Mouse (Mus musculus) skeletal muscle tissue, postnatal 0 days (tissue): ENCODE measurements around the gene Olfr1141. TPM values are rescaled to one million over a fixed set of nuclear protein-coding genes. Genes with fewer than 3 reads are reported as not detected.

Source experiments
- polyA plus RNA-seq: library from polyadenylated mRNA; unstranded; fragments of >200 nt; fragmentation: Nextera tagmentation; extraction: Ambion mirVana; gene quantifications from 2 replicates; pipeline ENCODE4 v1.2.1, GENCODE M21; 2015

Gene Olfr1141
- not detected in 2 replicates for polyA plus RNA-seq

GRCm38 (mm10) chr2:87753891-87754290 is at the start of gene Olfr1141:
Gene Olfr1141 (minus strand): TSS chr2:87753991.

GRCm38 (mm10) chr2:87800292-87800691 is 46.5 kb upstream of the Olfr1141 start, which contains the start of gene Olfr1143:
Gene Olfr1143 (plus strand): TSS chr2:87800592.

GRCm38 (mm10) chr2:87779183-87779582 is 25.4 kb upstream of the Olfr1141 start, which contains the start of gene Olfr152:
Gene Olfr152 (plus strand): TSS chr2:87779483.

GRCm38 (mm10) chr2:87743452-87743851 is 10.3 kb downstream of the Olfr1141 start, which contains the start of gene Olfr1140:
Gene Olfr1140 (plus strand): TSS chr2:87743752.

GRCm38 (mm10) chr2:87739878-87740277 is 13.9 kb downstream of the Olfr1141 start, which contains the start of gene Olfr1138:
Gene Olfr1138 (minus strand): TSS chr2:87739978.

GRCm38 (mm10) chr2:87713079-87713478 is 40.7 kb downstream of the Olfr1141 start, which contains the start of gene Olfr1137:
Gene Olfr1137 (minus strand): TSS chr2:87713179.

Other genes with a start within 250 kb of the Olfr1141 start
- not detected in 2 replicates for gene Pramel6, start 247.4 kb downstream of the Olfr1141 start, polyA plus RNA-seq
- not detected in 2 replicates for gene Olfr153, start 222.2 kb downstream of the Olfr1141 start, polyA plus RNA-seq
- not detected in 2 replicates for gene Olfr1128, start 208.4 kb downstream of the Olfr1141 start, polyA plus RNA-seq
- not detected in 2 replicates for gene Olfr1129, start 180.1 kb downstream of the Olfr1141 start, polyA plus RNA-seq
- gene Olfr1130, start 147.8 kb downstream of the Olfr1141 start, polyA plus RNA-seq, result not detected in 2 replicates
- gene Olfr1131, start 126.9 kb downstream of the Olfr1141 start, polyA plus RNA-seq, result not detected in 2 replicates
- gene Olfr1132, start 116.5 kb downstream of the Olfr1141 start, polyA plus RNA-seq, result not detected in 2 replicates
- not detected in 2 replicates for gene Olfr1133, start 106.6 kb downstream of the Olfr1141 start, polyA plus RNA-seq
- gene Olfr1134, start 95.5 kb downstream of the Olfr1141 start, polyA plus RNA-seq, result not detected in 2 replicates
- gene Olfr1135, start 80.3 kb downstream of the Olfr1141 start, polyA plus RNA-seq, result not detected in 2 replicates
- not detected in 2 replicates for gene Olfr1136, start 60.0 kb downstream of the Olfr1141 start, polyA plus RNA-seq
- gene Olfr1137, start 40.8 kb downstream of the Olfr1141 start, polyA plus RNA-seq, result not detected in 2 replicates
- not detected in 2 replicates for gene Olfr1138, start 14.0 kb downstream of the Olfr1141 start, polyA plus RNA-seq
- gene Olfr1140, start 10.2 kb downstream of the Olfr1141 start, polyA plus RNA-seq, result not detected in 2 replicates
- gene Olfr152, start 25.5 kb upstream of the Olfr1141 start, polyA plus RNA-seq, result not detected in 2 replicates
- gene Olfr1143, start 46.6 kb upstream of the Olfr1141 start, polyA plus RNA-seq, result not detected in 2 replicates
- not detected in 2 replicates for gene Olfr1145, start 55.8 kb upstream of the Olfr1141 start, polyA plus RNA-seq
- not detected in 2 replicates for gene Olfr1148, start 76.5 kb upstream of the Olfr1141 start, polyA plus RNA-seq
- not detected in 2 replicates for gene Olfr1150-ps1, start 90.0 kb upstream of the Olfr1141 start, polyA plus RNA-seq
- not detected in 2 replicates for gene Olfr1151, start 101.9 kb upstream of the Olfr1141 start, polyA plus RNA-seq
- not detected in 2 replicates for gene Olfr1152, start 112.5 kb upstream of the Olfr1141 start, polyA plus RNA-seq
- not detected in 2 replicates for gene Olfr1153, start 141.0 kb upstream of the Olfr1141 start, polyA plus RNA-seq
- not detected in 2 replicates for gene Olfr1154, start 151.2 kb upstream of the Olfr1141 start, polyA plus RNA-seq
- not detected in 2 replicates for gene Olfr1155, start 191.1 kb upstream of the Olfr1141 start, polyA plus RNA-seq
- not detected in 2 replicates for gene Olfr1156, start 199.1 kb upstream of the Olfr1141 start, polyA plus RNA-seq
- gene Olfr1157, start 214.3 kb upstream of the Olfr1141 start, polyA plus RNA-seq, result not detected in 2 replicates
- not detected in 2 replicates for gene Olfr74, start 220.7 kb upstream of the Olfr1141 start, polyA plus RNA-seq
- not detected in 2 replicates for gene Olfr1158, start 236.1 kb upstream of the Olfr1141 start, polyA plus RNA-seq